Mouse (Mus musculus) neural tube, embryonic 12.5 days (tissue): ENCODE measurements at regions not wholly inside any gene's neighbourhood (a gene's known extent, or its start where the extent isn't known, plus 50 kb on each side); places are given as distances from the start of the nearest gene placed in this dataset.
A peak's percentile ranks its signal among the peaks of the same experiment; 100 is the strongest.
"Not testable (repeated sequence)": the region's sequence is repeated elsewhere in the genome, so short reads cannot be mapped to it uniquely, and the experiment has no call there.

ENCODE experiments used
- ATAC-seq: fragments of 200-750 bp; cut with Nextera tagmentation; 2 replicates; pipeline ENCODE4 v1.8.0; 2017; ENCODE audit warnings: low read depth, mild to moderate bottlenecking, moderate TSS enrichment, moderate library complexity; ENCODE audit not compliant: low FRiP score
- H3K27ac ChIP-seq: fragments of 300-500 bp; sonication (generic); 2 replicates; pipeline ENCODE4 v1.5.1; 2016
- H3K27me3 ChIP-seq: fragments of 300-500 bp; sonication (generic); replicated peaks from 2 replicates; pipeline ENCODE4 v1.6.1; 2016; ENCODE audit warnings: mild to moderate bottlenecking
- H3K36me3 ChIP-seq: fragments of 300-500 bp; sonication (generic); 2 replicates; pipeline ENCODE4 v1.6.1; 2016; ENCODE audit warnings: mild to moderate bottlenecking
- H3K4me1 ChIP-seq: fragments of 300-500 bp; sonication (generic); 2 replicates; pipeline ENCODE4 v1.6.1; 2016
- H3K4me2 ChIP-seq: fragments of 300-500 bp; sonication (generic); replicated peaks from 2 replicates; pipeline ENCODE4 v1.6.1; 2016; ENCODE audit warnings: mild to moderate bottlenecking
- H3K4me3 ChIP-seq: fragments of 300-500 bp; sonication (generic); 2 replicates; pipeline ENCODE4 v1.5.1; 2016
- H3K9ac ChIP-seq: fragments of 300-500 bp; sonication (generic); 2 replicates; pipeline ENCODE4 v1.6.1; 2016; ENCODE audit warnings: mild to moderate bottlenecking
- H3K9me3 ChIP-seq: fragments of 300-500 bp; sonication (generic); 2 replicates; pipeline ENCODE4 v1.6.1; 2016; ENCODE audit warnings: mild to moderate bottlenecking
- WGBS: fragments of 180-500 bp; shearing (Covaris S2); methylation state at CpG from one replicate; pipeline ENCODE4 v1.1.7; 2016; 5-methylcytosine and 5-hydroxymethylcytosine counted together

DNA sequence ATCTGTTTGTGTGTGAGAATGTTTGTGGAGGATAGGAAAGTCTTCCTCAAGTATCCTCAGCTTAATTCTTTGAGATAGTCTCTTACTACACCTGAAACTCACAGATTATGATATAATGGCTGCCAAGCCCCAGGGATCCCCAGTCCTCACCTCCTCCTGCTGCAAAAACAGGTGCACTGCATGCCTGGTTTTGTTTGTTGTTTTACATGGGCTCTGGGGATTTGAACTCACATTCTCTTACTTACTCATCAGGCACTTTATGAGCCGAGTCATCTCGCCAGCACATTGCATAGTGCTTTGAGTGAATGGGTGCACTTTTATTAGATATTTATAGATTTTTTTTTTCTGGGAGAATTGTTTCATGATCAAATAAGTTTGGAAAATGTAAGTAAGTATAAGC, 56.3 kb downstream of the Mterf1b start:
- Histone ChIP-seq H3K27me3 (no peaks in the 10 kb centered on the region), H3K4me2 (no peak overlapping the region), H3K4me1 (no peaks in the 10 kb centered on the region), H3K4me3 (no peak overlapping the region), H3K9ac (no peak overlapping the region), H3K27ac (no peak overlapping the region), H3K9me3 (no peaks in the 10 kb centered on the region), H3K36me3 (no peaks in the 10 kb centered on the region)
- WGBS: 81% methylated on average over 2 of the region's 2 CpGs
- no peak for ATAC-seq

DNA sequence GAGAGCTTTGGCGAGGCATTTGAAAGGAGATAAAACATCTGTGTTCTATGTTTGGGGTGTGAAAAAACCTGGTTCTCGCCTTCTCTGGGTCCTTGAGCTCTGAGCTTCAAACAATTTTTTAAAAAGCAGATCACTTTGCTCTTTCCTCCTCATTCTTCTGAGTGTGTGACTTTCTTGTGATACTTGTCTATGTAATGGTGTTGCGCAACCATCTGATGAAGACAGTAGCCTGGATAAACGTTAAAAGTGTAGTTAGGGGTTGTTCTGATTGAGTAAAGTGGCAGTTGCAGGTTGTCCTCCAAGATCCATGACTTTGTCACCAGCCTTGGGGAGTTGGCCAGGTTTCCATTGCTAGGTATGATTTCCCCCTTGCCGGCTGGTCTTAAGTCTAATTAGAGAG, 62.1 kb downstream of the Mterf1b start:
- H3K4me3 ChIP-seq, H3K9ac ChIP-seq, H3K4me1 ChIP-seq, H3K36me3 ChIP-seq, ATAC-seq, H3K27ac ChIP-seq, H3K9me3 ChIP-seq, H3K27me3 ChIP-seq, H3K4me2 ChIP-seq: not testable (repeated sequence)
- WGBS: 89% methylated on average over 5 of the region's 5 CpGs

DNA sequence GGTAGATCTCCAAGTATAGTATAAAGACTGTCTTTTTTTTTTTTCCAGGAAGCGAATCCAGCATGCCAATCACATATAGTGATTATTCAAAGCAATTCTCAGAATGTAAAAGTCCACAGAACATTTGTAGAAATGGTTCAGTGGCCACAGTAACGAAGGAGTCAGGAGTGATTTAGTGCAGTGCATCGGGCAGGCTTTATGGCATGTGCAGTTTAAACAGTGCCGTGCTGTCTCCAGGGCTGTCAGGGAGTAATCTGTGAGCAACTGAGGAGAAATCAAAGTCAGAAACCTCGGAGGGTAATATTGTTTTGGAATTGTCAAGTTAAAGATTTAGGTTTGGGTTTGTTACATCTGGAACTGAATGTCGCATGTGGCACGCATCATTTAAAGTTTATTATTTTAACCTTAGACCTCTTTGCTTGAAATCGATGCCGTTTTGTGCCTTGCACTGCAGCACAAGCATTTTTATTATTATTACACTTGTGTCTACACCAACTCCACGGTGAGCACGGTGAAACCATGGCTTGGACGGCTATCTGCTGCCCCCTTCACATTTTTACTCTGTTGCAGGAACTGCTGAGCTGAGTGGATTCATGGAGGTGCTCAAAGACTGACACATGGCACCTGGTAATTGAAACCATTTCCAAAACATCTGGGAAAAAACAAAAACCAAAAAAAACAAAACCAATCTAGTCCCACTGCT, 65.0 kb downstream of the Mterf1b start:
- H3K4me2 ChIP-seq: no peak overlapping the region
- H3K36me3 ChIP-seq: no peaks in the 10 kb centered on the region
- peak; percentile 71; the same call in 1 of the 2 replicates for ATAC-seq
- H3K4me1 ChIP-seq: no peaks in the 10 kb centered on the region
- WGBS: 33% methylated on average over 12 of the region's 12 CpGs
- no peak overlapping the region for H3K9ac ChIP-seq
- H3K9me3 ChIP-seq: no peaks in the 10 kb centered on the region
- no peak overlapping the region for H3K27ac ChIP-seq
- no peaks in the 10 kb centered on the region for H3K27me3 ChIP-seq
- H3K4me3 ChIP-seq: no peak overlapping the region

DNA sequence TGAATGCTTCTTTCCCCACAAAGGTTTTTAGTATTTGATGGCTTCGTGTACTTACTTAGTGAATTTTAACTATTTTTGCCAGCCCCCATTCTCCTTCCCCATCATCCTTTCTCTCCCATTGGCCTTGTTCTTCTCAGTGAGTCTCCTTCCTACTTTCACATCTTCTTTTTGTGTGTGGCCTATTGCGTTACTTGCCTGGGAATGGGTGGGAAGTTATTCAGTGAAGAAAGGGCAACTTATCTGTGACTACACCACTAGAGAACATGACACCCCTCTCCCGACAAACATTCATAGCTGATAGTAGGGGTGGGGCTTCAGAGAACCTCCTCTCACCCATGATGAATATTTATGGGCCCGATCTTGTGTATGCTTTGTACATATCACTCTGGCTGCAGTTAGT, 67.1 kb downstream of the Mterf1b start:
- no peak overlapping the region for H3K4me3 ChIP-seq
- WGBS: 93% methylated on average over 4 of the region's 4 CpGs
- H3K36me3 ChIP-seq: no peaks in the 10 kb centered on the region
- no peak overlapping the region for H3K4me2 ChIP-seq
- H3K27me3 ChIP-seq: no peaks in the 10 kb centered on the region
- no peak overlapping the region for H3K27ac ChIP-seq
- ATAC-seq: no peak
- H3K9ac ChIP-seq: no peak overlapping the region
- H3K4me1 ChIP-seq: no peaks in the 10 kb centered on the region
- no peaks in the 10 kb centered on the region for H3K9me3 ChIP-seq

DNA sequence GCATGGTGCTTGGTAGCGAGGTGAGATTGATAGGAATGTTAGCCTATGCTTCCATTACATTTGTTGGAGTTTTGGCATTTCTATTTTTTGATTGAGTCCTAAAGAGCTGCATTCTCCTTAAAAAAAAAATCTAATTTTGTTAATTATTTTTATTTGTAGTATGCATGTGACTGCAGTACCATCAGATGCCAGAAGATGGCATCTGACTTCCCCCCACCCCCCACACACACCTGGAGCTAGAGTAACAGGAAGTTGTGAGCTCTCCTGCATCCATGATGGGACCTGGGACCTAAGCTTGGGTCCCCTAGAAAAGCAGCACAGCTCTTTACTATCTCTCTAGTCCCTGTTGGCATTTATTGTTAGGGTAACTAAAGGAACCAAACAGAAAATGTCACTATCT, 70.5 kb downstream of the Mterf1b start:
- Histone ChIP-seq H3K4me3 (no peak overlapping the region), H3K36me3 (no peaks in the 10 kb centered on the region), H3K27ac (no peak overlapping the region), H3K9ac (no peak overlapping the region), H3K4me1 (no peaks in the 10 kb centered on the region), H3K27me3 (no peaks in the 10 kb centered on the region), H3K4me2 (no peak overlapping the region), H3K9me3 (no peaks in the 10 kb centered on the region)
- 100% methylated on average over 1 of the region's 1 CpGs for WGBS
- no peak for ATAC-seq

DNA sequence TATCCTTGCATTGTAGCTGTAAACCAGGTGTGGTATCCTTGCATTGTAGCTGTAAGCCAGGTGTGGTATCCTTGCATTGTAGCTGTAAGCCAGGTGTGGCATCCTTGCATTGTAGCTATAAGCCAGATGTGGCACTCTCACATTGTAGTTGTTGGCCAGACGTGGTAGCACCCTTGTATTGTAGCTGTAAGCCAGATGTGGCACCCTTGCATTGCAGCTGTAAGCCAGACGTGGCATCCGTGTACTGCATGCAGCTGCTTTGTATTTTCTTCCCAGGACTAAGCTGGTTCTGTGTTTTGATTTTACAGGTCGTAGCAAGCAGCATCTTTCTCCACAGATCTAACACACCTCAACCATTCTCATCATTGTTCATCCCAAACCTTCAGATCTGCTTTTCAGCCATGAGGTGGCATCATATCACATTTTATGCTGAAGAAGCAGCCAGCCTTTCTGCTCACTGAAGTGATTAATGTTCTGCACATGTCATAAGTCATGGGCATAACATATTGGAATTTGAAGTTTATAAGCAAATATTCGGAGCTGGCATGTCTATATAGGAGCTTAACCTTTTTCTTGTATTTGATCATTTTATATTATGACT, 71.5 kb downstream of the Mterf1b start:
- Histone ChIP-seq H3K9ac (no peak overlapping the region), H3K4me2 (no peak overlapping the region), H3K9me3 (no peaks in the 10 kb centered on the region), H3K4me3 (no peak overlapping the region), H3K4me1 (no peaks in the 10 kb centered on the region), H3K36me3 (no peaks in the 10 kb centered on the region), H3K27me3 (no peaks in the 10 kb centered on the region), H3K27ac (no peak overlapping the region)
- 78% methylated on average over 5 of the region's 5 CpGs for WGBS
- ATAC-seq: peak; percentile 63

DNA sequence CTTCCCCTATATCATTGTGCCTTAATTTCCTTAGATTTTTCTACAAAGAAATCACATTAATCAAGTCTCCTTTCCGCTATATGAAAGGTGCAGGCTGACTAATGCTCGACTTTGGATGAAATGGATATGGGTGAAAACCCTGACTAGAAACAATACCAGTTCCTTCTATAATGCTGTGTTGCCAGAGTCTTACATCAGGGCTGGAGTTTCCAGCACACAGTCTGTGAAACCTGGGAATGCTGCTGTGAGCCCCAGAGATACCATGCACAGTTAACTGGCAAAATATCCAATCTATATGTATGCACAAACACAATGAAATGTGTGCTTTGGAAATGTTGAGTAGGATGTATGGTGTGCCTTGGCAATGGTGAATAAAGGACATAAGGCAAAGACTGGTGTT, 75.5 kb downstream of the Mterf1b start:
- Histone ChIP-seq H3K9me3 (no peaks in the 10 kb centered on the region), H3K36me3 (no peaks in the 10 kb centered on the region), H3K4me1 (no peaks in the 10 kb centered on the region), H3K4me3 (no peak overlapping the region), H3K4me2 (no peak overlapping the region), H3K9ac (no peak overlapping the region), H3K27me3 (no peaks in the 10 kb centered on the region), H3K27ac (no peak overlapping the region)
- WGBS: 75% methylated on average over 2 of the region's 2 CpGs
- ATAC-seq: no peak

DNA sequence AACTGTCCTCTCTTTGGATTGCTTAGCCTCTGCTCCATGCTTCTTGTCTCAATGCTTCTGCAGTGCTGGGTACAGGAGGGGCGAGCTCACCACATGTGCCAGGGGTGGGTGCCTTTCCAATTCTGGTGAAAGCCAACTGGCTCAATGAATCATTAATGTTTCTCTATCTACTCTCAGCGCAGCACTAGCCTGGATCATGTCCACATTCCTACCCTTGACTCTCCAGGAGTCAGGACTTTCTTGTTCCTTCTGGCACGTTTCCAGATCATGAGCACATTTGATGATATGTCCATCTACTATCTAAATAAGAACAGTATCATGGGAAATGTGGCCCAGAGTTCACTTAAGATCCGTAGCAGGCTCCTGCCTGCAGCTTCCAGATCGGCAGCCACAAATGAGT, 80.8 kb downstream of the Mterf1b start:
- ATAC-seq: no peak
- no peak overlapping the region for H3K4me3 ChIP-seq
- H3K27ac ChIP-seq: no peak overlapping the region
- WGBS: 84% methylated on average over 5 of the region's 5 CpGs
- no peaks in the 10 kb centered on the region for H3K9me3 ChIP-seq
- no peak overlapping the region for H3K9ac ChIP-seq
- no peaks in the 10 kb centered on the region for H3K36me3 ChIP-seq
- no peaks in the 10 kb centered on the region for H3K4me1 ChIP-seq
- H3K27me3 ChIP-seq: no peaks in the 10 kb centered on the region
- H3K4me2 ChIP-seq: no peak overlapping the region

DNA sequence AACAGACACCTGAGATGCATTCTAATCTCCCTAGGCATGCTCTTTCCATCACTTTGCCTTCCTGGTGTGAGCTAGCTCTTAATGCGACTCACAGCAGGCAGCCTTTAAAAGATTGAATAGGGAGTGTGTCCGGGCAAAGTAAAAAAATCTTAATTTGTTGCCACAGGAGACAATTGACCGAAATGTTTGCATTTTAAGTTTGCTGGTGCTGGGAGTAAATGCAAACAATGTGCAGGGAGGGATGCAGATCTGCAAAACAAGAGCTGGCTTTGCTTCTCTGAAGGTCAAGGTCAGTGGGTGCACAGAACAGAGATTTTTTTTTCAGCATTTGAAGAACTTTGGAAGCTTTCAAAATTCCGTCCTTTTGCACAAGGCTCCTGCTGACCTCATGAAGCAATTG, 111.4 kb downstream of the Mterf1b start:
- Histone ChIP-seq H3K9ac (no peak overlapping the region), H3K36me3 (no peaks in the 10 kb centered on the region), H3K4me3 (no peak overlapping the region), H3K27me3 (no peaks in the 10 kb centered on the region), H3K4me2 (no peak overlapping the region), H3K4me1 (no peaks in the 10 kb centered on the region), H3K27ac (no peak overlapping the region), H3K9me3 (no peaks in the 10 kb centered on the region)
- ATAC-seq: no peak
- WGBS: 9% methylated on average over 4 of the region's 4 CpGs

DNA sequence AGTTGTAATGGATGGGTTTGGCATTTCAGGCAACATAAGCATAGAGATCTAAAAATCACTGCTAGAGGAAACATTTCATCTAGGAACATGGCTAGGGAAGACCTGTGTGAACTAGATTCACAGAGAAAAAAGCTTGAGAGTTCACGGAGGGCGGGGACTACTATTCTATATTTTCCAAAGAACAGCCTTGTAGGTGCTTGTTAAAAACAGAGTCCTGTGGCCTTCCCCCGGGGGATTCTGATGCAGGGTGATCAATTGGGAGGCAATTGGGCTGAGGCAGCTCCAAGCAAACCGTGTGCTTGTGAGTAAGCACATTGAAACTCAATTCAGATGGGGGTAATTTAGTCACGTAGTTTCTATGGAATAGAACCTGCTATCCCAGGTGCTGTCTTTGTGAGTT, 112.0 kb downstream of the Mterf1b start:
- Histone ChIP-seq H3K27me3 (no peaks in the 10 kb centered on the region), H3K9me3 (no peaks in the 10 kb centered on the region), H3K27ac (no peak overlapping the region), H3K4me3 (no peak overlapping the region), H3K36me3 (no peaks in the 10 kb centered on the region), H3K4me2 (no peak overlapping the region), H3K9ac (no peak overlapping the region), H3K4me1 (no peaks in the 10 kb centered on the region)
- 41% methylated on average over 5 of the region's 5 CpGs for WGBS
- ATAC-seq: no peak

DNA sequence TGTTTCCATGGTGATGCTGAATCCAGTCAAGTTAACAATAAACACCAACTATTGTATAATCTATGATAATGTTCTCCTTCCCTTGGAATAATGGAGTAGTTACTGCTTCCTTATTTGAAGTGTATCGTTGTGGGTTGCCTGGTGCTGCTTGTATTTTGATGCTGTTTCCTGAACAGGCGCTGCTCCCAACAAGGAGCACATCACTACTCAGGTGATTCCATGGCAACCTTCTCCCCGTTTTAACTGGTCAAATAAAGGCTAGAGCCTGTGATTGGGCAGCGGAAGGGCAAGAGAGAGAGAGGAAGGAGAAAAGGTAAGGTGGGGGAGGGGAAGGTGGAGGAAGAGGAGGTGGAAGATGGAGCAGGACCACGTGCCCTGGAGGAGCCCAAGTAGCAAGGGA, 116.3 kb downstream of the Mterf1b start:
- no peak overlapping the region for H3K27ac ChIP-seq
- 83% methylated on average over 5 of the region's 5 CpGs for WGBS
- no peak overlapping the region for H3K4me2 ChIP-seq
- H3K9me3 ChIP-seq: no peaks in the 10 kb centered on the region
- H3K4me1 ChIP-seq: no peaks in the 10 kb centered on the region
- H3K9ac ChIP-seq: no peak overlapping the region
- no peak overlapping the region for H3K4me3 ChIP-seq
- H3K27me3 ChIP-seq: peaks cover 3% of the 10 kb centered on the region; the same call in 1 of the 2 replicates
- H3K36me3 ChIP-seq: no peaks in the 10 kb centered on the region
- no peak for ATAC-seq

DNA sequence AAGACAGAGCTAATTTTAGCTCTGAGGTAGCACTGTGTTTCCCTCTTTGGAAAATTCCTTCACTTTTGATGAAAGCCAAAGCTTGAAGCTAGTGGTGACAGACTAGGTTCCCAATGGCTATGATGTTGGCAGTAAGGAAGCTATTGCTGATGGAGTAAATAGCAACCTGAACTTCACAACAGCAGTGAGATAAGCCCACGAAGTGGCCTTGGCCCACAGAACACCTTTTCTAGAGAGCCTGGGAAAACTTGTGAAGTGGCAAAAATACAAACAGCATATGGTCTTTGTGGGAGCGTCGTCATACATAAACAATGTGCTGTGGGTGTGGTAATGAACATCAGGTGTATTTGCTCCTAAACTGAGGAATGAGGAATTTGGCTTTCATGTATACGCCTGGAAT, 119.0 kb downstream of the Mterf1b start:
- no peak for ATAC-seq
- no peak overlapping the region for H3K4me3 ChIP-seq
- WGBS: 87% methylated on average over 4 of the region's 4 CpGs
- no peak overlapping the region for H3K4me2 ChIP-seq
- H3K36me3 ChIP-seq: no peaks in the 10 kb centered on the region
- H3K9ac ChIP-seq: no peak overlapping the region
- no peaks in the 10 kb centered on the region for H3K9me3 ChIP-seq
- H3K27ac ChIP-seq: no peak overlapping the region
- peaks cover 3% of the 10 kb centered on the region; the same call in 1 of the 2 replicates for H3K27me3 ChIP-seq
- H3K4me1 ChIP-seq: no peaks in the 10 kb centered on the region

DNA sequence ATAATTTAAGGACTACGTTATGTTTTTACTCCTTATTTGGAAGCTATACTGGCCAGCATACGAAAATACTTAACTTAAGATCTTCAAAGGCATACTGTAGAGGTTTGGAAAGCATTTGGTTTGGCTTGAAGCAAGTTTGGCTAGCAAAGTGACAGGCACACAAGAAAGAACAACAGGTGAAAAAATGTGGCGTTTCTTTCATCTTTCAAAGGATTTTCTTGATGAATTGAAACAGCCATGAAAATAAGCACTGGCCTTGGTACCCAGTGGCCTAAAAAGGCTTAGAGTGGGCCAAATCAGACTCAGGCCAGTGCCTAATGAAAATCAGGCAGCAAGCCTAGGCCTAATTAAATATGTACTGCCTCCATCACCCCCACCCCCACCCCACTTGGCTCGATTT, 119.4 kb downstream of the Mterf1b start:
- H3K4me2 ChIP-seq: no peak overlapping the region
- no peak for ATAC-seq
- no peak overlapping the region for H3K9ac ChIP-seq
- no peak overlapping the region for H3K4me3 ChIP-seq
- no peaks in the 10 kb centered on the region for H3K36me3 ChIP-seq
- 82% methylated on average over 4 of the region's 4 CpGs for WGBS
- H3K27ac ChIP-seq: no peak overlapping the region
- peaks cover 3% of the 10 kb centered on the region; the same call in 1 of the 2 replicates for H3K27me3 ChIP-seq
- no peaks in the 10 kb centered on the region for H3K4me1 ChIP-seq
- no peaks in the 10 kb centered on the region for H3K9me3 ChIP-seq
